Mouse (Mus musculus) CD4-positive, CD25-positive, alpha-beta regulatory T cell, adult 4 months (primary cell): ENCODE data around the gene Kif1c. TPM values are rescaled to one million over a fixed set of nuclear protein-coding genes. Genes with fewer than 3 reads are reported as not detected.

Experiments
- ATAC-seq: one replicate; pipeline ENCODE4 v1.8.0; 2017
- polyA plus RNA-seq, 2 experiments: library from polyadenylated mRNA; unstranded; fragments of 100-300 nt; shearing (Covaris generic); gene quantifications; one replicate each; pipeline ENCODE4 v1.2.1; 2017

Kif1c gene
- polyA plus RNA-seq: 1 to 10 TPM; 1.0 to 1.1 TPM

GRCm38 (mm10) chr11:70699722-70700556 lies at the start of gene Kif1c, which contains the start of gene Inca1:
Gene Kif1c (plus strand): TSS chr11:70700548.
Gene Inca1 (minus strand): TSS chr11:70700155.
- ATAC-seq: peak; percentile 98

- ATAC-seq: no peak
Observed at GRCm38 (mm10) chr11:70651391-70651790, 49.0 kb upstream of the Kif1c start.

DNA sequence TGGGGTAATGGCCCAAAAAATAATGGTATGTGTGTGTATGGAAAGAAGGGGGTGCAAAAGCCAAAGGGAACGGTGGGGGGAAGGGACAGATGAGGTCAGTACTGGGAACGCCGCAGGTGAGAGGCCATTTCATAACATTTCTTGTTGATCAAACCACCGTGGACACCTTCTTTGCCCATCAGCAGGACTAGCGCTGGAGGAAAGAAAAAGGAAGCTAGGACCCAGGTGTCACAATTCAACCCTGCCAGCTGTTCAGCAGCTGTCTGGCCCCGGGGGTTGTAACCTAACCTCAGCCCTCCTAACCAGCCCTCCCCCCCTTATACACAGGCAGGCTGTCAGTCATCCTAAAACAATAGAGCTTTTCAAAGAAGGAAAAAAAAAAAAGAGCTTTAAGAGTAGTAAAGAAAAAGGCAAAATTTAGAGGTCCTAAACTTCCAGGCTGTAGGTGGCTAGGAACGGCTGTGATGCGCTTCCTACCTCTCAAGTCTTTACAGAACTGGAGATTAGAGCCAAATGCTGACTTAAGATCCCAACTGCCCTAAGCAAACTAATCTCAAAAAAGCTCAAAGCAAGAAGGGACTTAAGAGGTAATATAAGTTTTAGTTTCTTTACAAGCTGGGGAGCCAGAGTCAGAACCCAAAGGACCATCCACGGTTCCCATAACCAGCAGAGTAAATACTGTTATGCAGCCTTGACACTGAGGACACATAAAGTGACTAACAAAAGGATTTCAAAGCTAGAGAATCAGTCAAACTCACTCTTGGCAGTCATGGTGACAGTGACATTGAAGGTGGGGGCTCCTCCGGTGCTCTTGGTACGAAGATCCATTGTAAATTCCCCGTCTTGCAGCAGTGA lies 48.1 kb upstream of the Kif1c start:
- no peak for ATAC-seq

- no peak for ATAC-seq
Observed at GRCm38 (mm10) chr11:70652884-70653344, 47.4 kb upstream of the Kif1c start.

DNA sequence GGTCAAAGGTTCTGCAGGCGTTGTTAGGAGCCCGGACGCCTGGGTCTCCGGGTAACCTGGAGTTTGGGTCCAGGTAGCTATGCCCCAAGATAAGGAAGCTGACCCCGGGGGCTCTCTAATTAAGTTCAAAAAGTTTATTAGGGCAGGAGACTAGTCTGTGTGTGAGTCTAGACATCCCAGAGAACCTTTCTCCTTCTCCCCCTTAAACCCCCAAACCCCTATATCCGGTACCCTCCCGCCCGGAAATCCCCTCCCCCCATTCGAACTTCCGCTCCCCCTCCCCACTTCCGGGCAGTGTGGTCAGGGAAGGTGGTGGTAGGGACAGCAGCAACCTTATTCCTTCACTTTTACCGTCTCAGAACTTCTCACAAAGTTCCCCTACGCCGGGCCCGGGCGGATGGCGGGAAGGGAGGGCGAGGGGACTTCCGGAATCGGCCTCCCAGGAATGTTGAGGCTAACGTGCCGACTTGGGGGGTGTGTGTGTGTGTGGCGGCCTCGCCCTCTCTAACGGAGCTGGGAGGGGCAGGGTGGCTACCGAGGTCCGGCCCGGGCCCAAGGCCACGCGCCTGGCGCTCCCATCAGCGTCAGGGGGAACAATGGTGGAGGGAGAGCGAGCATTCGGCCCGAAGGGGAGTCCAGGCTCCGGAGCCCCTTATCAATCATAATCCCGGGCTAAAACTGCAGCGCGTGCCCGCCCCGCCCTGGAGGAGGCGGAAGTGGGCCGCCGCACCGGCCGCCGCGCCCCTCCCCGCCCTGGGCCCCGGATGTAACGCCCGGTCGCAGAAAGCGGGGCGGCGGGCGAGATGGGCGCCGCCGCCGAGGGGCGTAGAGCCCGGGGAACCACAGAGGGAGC lies 46.8 kb upstream of the Kif1c start:
- peak; percentile 17 for ATAC-seq

GRCm38 (mm10) chr11:70654198-70654922 lies 46.0 kb upstream of the Kif1c start, which contains the start of gene Pfn1:
Gene Pfn1 (minus strand): TSS chr11:70654644.
- peak; percentile 36 for ATAC-seq

DNA sequence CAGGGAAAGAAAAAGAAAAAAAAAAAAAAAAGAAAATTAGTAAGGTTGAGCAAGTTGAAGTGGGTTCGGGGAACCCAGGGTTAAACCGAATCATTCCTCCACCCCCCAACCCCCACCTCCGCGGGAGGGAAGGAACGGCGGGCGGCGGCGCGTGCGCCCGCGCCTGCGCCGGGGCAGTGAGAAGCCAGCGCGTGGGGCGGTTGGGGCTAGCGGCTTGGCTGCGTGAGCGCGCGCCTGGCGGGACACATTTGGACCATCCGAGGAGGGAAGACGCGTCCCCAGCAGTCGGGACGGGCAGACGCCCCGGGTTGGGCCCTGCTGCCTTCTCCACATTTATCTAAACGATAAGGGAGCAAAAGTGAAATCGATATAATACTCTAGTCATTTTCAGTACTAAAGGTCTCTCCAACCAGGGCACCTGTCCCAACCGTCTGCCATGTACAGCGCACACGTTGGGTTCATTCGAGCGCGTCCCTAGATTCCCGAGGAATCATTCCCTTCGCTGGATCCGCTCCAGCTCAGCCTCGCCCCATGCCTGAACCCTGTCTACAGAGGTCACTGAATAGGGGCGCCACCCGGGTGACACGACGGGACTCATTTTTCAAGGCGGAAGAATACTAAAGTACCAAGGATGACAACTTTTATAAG lies 45.3 kb upstream of the Kif1c start:
- peak; percentile 32 for ATAC-seq

DNA sequence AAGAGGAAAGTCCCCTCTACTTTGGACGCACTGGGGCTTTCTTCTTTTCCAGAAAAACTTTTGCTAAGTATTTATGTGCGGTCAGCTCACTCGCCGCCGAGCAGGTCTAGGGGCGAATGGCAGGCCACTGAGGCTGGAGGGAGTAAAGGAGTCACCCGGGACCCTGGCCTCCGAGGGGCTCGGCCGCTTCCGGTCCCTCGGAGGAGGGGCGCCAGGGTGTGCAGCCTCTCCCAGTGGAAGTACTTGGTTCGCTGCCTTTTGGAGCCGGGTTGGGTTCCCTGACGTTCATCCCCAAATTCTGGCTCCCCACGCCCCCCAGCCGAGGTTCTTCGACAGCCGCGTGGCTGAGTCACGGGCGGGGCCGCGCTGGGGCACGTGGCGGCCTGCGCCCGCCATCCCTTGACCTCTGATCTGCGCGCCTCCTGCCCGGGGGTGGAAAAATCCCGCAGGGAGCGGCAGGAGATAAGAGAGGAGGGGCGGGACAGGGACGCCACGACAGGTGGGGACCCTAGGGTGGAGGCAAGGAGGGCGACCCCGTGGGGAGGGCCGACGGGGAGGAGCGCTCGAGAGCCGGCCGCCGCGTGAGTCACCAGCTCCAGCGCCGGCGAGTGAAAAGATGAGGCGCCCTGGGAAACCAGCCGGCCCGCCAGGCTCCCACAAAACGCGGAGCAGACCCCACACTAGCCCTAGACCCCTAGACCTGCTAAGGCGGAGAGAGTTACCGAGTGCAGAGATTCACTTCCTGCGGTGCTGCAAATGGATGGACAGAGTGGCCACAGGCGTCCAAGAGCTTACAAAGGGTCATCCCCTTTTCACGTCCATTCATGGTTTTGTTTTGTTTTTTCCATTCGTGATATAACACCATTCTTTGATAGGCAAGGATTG lies 44.5 kb upstream of the Kif1c start:
- ATAC-seq: no peak

DNA sequence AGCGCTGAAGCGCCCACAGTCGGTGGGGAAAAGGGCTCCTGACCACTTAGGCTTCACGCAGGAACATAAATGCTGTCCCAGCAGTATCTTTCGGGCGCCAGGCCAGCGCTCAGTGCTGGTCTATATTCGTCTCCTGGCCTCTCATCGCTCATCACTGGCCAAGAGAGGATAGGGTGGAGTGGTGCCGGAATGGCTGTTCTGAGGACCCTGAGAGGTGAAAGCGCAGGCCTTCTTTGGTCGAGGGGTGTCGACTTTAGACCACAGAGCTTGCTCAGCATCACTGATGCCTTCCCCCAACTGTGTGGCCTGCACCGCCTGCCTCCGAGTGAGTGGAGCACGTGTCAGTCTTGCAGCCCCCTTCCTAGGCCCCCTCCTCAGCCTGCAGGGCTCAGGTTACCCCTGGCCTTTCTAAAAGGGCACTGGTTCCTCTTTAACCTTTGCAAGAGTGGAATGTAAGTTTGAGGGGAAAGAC lies 43.9 kb upstream of the Kif1c start:
- ATAC-seq: no peak

DNA sequence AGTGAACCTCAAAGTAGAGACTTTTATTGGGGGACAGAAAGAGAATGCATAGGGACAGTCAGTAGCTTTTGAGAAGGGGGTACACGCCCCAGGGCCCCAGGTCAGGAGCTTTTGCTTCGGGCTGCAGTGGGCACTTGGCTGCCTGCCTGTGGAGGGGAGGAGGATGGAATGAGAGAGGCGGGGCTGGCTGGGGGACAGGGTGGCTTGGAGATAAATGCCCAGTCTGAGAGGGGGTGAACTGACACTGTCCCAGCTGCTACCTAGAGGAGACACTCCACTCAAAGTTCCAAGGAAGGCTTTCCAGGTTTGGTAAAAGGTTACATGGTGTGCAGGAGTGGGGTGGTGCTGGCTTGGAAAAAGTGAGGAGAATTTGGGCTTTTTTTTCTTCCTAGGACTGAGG lies 43.4 kb upstream of the Kif1c start, which contains the start of gene Eno3:
TSS of gene Eno3 (plus strand) at position 239 of the 400 bp plus-strand sequence.
- no peak for ATAC-seq

DNA sequence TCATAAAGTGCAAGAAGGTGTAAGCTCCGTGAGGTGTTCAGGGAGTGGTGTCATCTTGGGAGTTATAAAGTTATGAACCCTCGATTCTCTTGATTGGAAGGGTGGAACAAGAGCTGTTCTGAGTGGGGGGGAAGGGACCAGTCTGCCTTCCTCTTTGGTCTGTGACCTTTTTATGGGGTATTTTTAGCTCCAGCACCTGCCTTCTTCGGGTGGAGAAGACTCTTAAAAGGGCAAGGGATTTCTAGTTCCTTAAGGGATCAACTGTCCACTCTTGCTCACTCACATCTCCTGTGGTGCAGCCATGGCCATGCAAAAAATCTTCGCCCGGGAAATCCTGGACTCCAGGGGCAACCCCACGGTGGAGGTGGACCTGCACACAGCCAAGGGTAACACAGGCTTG lies 42.8 kb upstream of the Kif1c start:
- no peak for ATAC-seq

- ATAC-seq: no peak
Observed at GRCm38 (mm10) chr11:70657991-70658390, 42.4 kb upstream of the Kif1c start.

DNA sequence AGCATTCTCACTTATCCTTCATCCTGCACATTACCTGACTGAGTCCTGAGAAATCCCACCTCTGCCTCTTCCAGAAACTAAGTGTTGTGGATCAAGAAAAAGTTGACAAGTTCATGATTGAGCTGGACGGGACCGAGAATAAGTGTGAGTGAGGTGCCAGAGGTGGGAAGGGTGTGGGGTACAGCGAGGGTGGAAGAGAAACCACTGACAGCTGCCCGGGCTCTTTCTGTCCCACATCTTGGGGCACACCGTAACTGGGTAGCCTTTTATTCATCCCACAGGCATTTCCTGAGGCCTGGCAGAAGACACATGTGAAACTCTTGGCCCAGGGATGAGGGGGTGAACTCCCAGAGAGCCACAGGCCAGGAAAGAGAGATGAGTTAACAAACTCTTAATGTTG lies 41.8 kb upstream of the Kif1c start:
- no peak for ATAC-seq

DNA sequence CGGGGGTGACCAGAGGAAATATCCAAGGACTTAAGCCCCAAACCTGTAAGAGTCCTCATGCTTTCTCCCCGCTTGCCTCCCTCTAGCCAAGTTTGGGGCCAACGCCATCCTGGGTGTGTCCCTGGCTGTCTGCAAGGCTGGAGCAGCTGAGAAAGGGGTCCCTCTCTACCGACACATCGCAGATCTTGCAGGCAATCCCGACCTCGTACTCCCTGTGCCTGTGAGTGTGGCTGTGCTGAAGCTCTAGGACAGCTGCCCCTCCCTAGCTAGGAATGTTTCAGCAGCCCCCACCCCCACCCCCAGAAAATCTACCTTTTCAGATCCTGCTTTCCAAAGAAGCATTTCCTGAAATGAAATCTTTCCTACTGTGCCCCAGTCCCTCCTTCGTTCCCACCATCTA lies 41.4 kb upstream of the Kif1c start:
- ATAC-seq: no peak

- ATAC-seq: no peak
Observed at GRCm38 (mm10) chr11:70660571-70660970, 39.8 kb upstream of the Kif1c start.

DNA sequence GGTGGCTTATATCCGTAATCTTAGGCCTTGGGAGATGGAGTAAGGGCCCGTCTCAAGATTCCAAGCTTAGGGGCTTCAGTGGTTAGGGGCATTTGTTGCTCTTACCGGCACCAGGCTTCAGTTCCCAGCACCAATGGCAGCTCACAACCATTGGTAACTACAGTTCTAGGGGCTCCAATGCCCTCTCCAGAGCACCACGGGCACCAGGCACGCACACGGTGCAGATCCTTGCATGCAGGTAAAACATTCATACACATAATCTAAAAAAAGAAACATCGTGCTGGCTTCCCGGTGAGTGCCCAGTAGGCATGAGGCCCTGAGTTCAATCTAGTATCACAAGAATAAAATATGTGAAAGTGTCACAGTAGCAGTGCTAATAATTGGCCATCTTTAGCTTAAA lies 37.2 kb upstream of the Kif1c start:
- ATAC-seq: no peak

DNA sequence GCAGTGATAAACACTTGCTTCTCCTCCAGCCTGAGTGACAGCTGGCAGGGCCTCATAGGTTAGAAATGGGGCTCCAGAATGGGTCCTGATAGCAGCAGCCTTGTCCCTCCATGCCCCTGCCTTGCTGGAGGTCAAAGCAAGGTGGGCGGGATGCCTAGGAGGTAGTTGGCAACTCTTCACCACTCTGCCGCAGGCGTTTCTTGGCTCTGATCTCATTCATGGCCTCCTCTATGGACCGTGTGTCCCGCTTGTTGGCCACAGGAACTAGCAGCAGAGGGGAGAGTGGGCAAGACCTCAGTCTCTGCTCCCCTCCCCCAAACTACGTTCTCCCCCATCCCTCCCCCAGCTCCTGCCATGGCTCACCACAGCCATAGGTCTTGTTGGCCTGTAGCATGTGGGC lies 36.4 kb upstream of the Kif1c start:
- ATAC-seq: no peak

- ATAC-seq: no peak
Observed at GRCm38 (mm10) chr11:70664741-70665140, 35.6 kb upstream of the Kif1c start.

GRCm38 (mm10) chr11:70666687-70667086 lies 33.7 kb upstream of the Kif1c start:
- no peak for ATAC-seq
